Mouse (Mus musculus) liver, adult 2 months (tissue): ENCODE data around the gene Med11. TPM values are rescaled to one million over a fixed set of nuclear protein-coding genes. Genes with fewer than 3 reads are reported as not detected.
A peak's percentile ranks its signal among the peaks of the same experiment; 100 is the strongest.

Experiments used
- DNase-seq: peaks from one replicate; pipeline ENCODE4 v3.0.0-alpha.2; 2011; ENCODE audit warnings: low read depth, low spot score; ENCODE audit errors: extremely low read depth
- H3K27ac ChIP-seq: fragments of 200-500 bp; replicated peaks from 2 replicates; pipeline ENCODE4 v1.5.1; 2012; ENCODE audit warnings: low read depth, mild to moderate bottlenecking, control low read depth, inconsistent platforms, low read length; ENCODE audit not compliant: insufficient read depth
- H3K27me3 ChIP-seq: fragments of 200-500 bp; 2 replicates; pipeline ENCODE4 v1.6.1; 2012; ENCODE audit warnings: mild to moderate bottlenecking, moderate library complexity, low read length, inconsistent platforms; ENCODE audit not compliant: control insufficient read depth, insufficient read depth
- H3K36me3 ChIP-seq: fragments of 200-500 bp; 2 replicates; pipeline ENCODE4 v1.6.1; 2012; ENCODE audit warnings: low read length, inconsistent platforms; ENCODE audit not compliant: control insufficient read depth, insufficient read depth
- H3K4me1 ChIP-seq: fragments of 200-500 bp; 2 replicates; pipeline ENCODE4 v1.6.1; 2011; ENCODE audit warnings: low read length; ENCODE audit not compliant: control insufficient read depth, insufficient read depth
- H3K4me3 ChIP-seq: fragments of 200-500 bp; 2 replicates; pipeline ENCODE4 v1.5.1; 2011; ENCODE audit warnings: low read depth, mild to moderate bottlenecking, control low read depth, low read length, moderate library complexity; ENCODE audit not compliant: insufficient read depth
- H3K79me2 ChIP-seq: fragments of 200-500 bp; 2 replicates; pipeline ENCODE4 v1.6.1; 2012; ENCODE audit warnings: inconsistent platforms, mild to moderate bottlenecking, low read length, moderate library complexity; ENCODE audit not compliant: control insufficient read depth, insufficient read depth
- H3K9ac ChIP-seq: fragments of 200-500 bp; 2 replicates; pipeline ENCODE4 v1.6.1; 2012; ENCODE audit warnings: low read depth, mild to moderate bottlenecking, control low read depth, inconsistent platforms, low read length
- CTCF ChIP-seq: fragments of 200-500 bp; IDR thresholded peaks from 2 replicates; pipeline ENCODE4 v1.5.1; 2011; ENCODE audit warnings: low read depth, low read length, control low read depth
- POLR2A ChIP-seq: fragments of 200-500 bp; IDR thresholded peaks from 2 replicates; pipeline ENCODE4 v1.6.1; 2011; ENCODE audit warnings: low read length, control low read depth; ENCODE audit not compliant: insufficient read depth; ENCODE audit errors: extremely low read depth
- WGBS: fragments of 180-500 bp; shearing (Covaris S2); methylation state at CpG from one replicate; pipeline ENCODE4 v1.1.7; 2018; 5-methylcytosine and 5-hydroxymethylcytosine counted together
- polyA plus RNA-seq: library from polyadenylated mRNA; depleted of rRNA; stranded (reverse); fragments of >200 nt; gene quantifications from 2 replicates; pipeline ENCODE4 v1.2.3, GENCODE M21; 2012
- total RNA-seq: library from RNA; depleted of rRNA; stranded (reverse); fragments of >200 nt; gene quantifications from 2 replicates; pipeline ENCODE4 v1.2.3, GENCODE M21; 2014

Med11 gene
- total and polyA plus RNA-seq, 2 experiments: 10.4 to 11.2 TPM

DNA sequence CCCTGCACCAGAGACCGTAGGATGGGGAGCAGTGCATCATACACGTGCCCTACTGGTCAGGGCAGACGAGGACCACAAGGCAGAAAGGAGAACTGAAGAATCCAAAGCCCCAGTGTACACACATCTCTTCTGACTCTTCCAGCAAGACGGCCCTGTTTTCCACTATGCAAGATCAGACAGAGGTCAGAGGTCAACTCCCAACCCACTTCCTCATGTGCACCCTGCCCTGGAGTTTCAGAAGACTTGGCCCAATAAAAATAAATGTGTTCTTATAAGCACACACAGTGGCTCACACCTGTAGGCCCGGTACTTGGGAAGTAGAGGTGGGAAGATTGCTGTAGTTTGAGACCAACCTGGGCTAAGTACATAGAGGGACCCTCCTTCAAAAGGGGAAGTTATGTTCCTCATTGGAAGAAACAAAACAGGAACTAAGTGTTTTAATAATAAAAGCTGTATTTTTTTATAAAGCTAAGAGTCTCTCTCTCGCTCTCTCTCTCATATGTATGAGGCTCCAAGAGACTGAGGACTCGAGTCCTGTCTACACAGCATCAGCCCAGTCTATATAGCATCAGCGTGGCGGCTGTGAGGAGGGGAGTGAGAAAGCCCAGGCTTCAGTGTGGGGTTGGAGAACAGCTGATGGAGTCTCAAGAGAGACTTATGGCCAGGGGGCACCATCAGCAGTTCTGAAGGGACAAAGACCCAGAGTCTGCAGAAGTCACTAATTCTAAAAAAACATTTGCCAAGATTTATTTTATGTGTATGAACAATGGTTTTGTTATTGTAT, 1.7 kb downstream of the Med11 start:
- 76% methylated on average over 9 of the region's 9 CpGs for WGBS
- Histone ChIP-seq H3K9ac (no peak overlapping the region), H3K4me1 (no peaks in the 10 kb centered on the region), H3K27ac (0 out of 2 replicates have a peak overlapping the region, but pooled peaks have one; percentile 21), H3K27me3 (no peaks in the 10 kb centered on the region), H3K79me2 (no peaks in the 10 kb centered on the region), H3K36me3 (0 out of 2 replicates have a peak, but pooled peaks cover 2% of the 10 kb centered on the region), H3K4me3 (no peak overlapping the region)
- TF ChIP-seq CTCF: no peak
- no peak for TF ChIP-seq POLR2A
- DNase-seq: no peak

DNA sequence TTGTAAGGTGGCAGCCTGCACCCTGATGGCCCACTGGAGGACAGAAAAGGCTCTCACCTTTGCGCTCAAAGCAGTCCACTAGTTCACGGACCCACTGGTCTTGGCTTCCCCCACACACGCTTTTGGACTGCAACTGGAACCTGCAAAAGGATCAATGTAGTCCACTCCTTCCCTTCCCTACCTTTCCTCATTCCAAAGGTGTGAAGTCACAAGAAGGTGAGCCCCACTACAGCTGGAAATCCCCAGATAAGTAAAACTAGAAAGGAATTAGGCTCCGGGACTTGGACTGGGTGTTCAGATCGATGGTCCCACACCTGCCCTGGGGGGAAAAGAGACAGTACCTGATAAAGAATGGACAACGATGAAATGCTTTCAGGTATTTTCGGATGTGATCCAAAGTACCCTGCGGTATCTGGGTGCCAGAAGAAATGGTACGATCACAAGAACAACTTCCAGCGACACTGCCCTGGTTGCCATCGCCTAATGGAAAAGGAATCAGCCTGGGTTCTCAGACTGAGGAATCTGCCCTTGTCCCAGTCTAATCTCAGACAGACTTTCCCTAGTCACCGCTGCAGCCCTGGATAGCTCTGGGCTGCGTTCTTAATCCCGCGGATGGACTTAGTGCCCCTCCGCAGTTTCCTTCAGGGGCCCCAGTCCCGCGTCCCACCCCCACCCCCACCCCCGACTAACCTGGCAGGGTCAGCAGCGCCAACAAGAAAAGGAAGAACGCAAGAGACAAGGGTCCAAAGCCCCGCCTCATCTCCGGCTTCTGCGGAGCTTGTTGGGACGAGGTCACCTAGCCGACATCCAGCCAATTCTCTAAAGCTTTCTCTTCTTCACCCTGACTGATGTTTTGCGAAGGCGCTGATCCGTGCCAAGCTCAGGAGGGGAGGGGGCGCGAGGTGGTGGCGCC, 7.2 kb downstream of the Med11 start, which contains the start of gene Zmynd15:
Gene Zmynd15 (plus strand): TSS at position 746 of the 913 bp plus-strand sequence.
- WGBS: 18% methylated on average over 32 of the region's 32 CpGs
- H3K4me3 ChIP-seq: peak within 1 kb of the TSS; percentile 76
- H3K4me1 ChIP-seq: peaks cover 2% of the 10 kb centered on the region; the same call in 1 of the 2 replicates
- peak within 1 kb of the TSS; percentile 79 for H3K9ac ChIP-seq
- no peak for DNase-seq
- H3K36me3 ChIP-seq: no peaks in the 10 kb centered on the region
- no peaks in the 10 kb centered on the region for H3K79me2 ChIP-seq
- H3K27me3 ChIP-seq: no peaks in the 10 kb centered on the region
- peak within 1 kb of the TSS; percentile 59 for H3K27ac ChIP-seq
- TF ChIP-seq CTCF (no peak), POLR2A (no peak)

DNA sequence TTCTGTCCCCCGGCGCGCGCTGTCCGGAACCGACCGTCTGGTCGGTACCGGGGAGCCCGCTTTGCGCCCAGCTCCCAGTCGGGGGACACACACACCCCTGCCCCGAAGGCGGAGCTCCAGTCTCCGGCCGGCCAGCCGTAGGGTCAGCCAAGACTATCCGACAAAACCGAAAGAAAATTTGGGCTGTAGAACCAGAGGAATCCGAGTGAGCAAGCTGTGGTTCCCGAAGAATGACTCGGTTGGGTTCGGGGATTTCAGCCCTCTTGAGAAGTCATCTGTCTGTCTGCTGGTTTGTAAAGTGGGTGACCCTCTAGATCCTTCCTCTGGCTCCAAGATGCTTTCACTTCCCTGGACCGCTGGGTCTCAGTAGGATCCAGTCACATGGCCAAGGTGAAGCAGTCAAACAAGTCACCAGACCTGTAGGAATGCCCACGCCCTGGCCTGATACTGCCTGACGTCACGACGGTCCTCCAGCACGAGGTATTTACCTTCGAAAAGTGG, 7.9 kb downstream of the Med11 start, which contains the start of gene Cxcl16:
Gene Cxcl16 (minus strand): TSS at position 384 of the 501 bp plus-strand sequence.
- H3K27me3 ChIP-seq: no peaks in the 10 kb centered on the region
- WGBS: 3% methylated on average over 30 of the region's 30 CpGs
- H3K4me1 ChIP-seq: peaks cover 2% of the 10 kb centered on the region; the same call in 1 of the 2 replicates
- H3K4me3 ChIP-seq: peak within 1 kb of the TSS; percentile 76
- TF ChIP-seq CTCF: no peak
- no peak for TF ChIP-seq POLR2A
- H3K36me3 ChIP-seq: no peaks in the 10 kb centered on the region
- peak within 1 kb of the TSS; percentile 59 for H3K27ac ChIP-seq
- DNase-seq: peak; percentile 48
- peak within 1 kb of the TSS; percentile 79 for H3K9ac ChIP-seq
- H3K79me2 ChIP-seq: no peaks in the 10 kb centered on the region

DNA sequence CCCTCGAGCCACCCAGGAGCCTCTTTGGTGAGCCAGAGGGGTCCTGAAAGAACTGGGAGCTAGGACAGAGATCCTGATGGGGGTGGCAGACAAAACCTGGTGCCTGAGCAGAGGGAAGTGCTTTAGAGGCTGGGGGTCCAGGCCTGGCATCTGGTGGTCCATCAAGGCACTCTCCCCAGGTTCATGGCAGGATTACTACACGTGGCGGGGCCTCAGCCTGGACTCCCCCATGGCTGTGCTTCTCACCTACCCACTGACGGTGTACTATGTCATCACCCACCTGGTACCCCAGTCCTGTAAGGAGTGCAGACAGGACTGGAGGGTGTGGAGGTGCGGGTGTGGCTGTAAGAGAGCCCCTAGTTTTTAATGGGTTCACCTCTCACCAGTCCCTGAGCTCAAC, 12.3 kb downstream of the Med11 start:
- Histone ChIP-seq H3K27me3 (no peaks in the 10 kb centered on the region), H3K9ac (no peak overlapping the region), H3K27ac (no peak overlapping the region), H3K36me3 (no peaks in the 10 kb centered on the region), H3K4me3 (no peak overlapping the region), H3K79me2 (no peaks in the 10 kb centered on the region), H3K4me1 (peaks cover 3% of the 10 kb centered on the region)
- DNase-seq: no peak
- WGBS: 88% methylated on average over 5 of the region's 5 CpGs
- TF ChIP-seq POLR2A (no peak), CTCF (no peak)

DNA sequence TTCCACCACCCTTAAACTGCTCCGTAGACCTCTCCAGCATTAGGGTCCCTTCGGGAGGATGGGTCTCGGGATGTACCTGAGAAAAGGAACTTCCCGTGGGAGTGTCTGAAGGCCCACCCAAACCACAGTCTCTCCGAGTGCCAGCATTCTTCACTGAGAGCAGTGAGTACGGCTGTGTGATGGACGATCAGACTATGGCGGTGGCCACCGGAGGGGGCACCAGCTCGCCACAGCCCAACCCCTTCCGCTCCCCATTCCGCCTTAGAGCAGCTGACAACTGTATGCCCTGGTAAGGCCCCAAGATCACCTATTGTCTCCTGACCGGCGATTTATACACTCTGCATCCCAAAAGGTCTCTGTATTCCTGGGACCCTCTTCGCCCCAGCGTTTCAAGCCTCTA, 13.5 kb downstream of the Med11 start:
- H3K4me3 ChIP-seq: no peak overlapping the region
- H3K36me3 ChIP-seq: no peaks in the 10 kb centered on the region
- DNase-seq: no peak
- peaks cover 4% of the 10 kb centered on the region for H3K4me1 ChIP-seq
- 61% methylated on average over 16 of the region's 16 CpGs for WGBS
- TF ChIP-seq CTCF (no peak), POLR2A (no peak)
- H3K27me3 ChIP-seq: no peaks in the 10 kb centered on the region
- no peak overlapping the region for H3K27ac ChIP-seq
- H3K79me2 ChIP-seq: no peaks in the 10 kb centered on the region
- H3K9ac ChIP-seq: no peak overlapping the region
